Mouse (Mus musculus) hindlimb bud, embryonic 11.5 days (tissue): ENCODE measurements at regions not wholly inside any gene's neighbourhood (a gene's known extent, or its start where the extent isn't known, plus 50 kb on each side); places are given as distances from the start of the nearest gene placed in this dataset.

Experiments
- DNase-seq: peaks from one replicate; pipeline ENCODE4 v3.0.0-alpha.2; 2012; ENCODE audit warnings: low read depth, low spot score; ENCODE audit errors: extremely low spot score

GRCm38 (mm10) chr16:62981821-62982220 is 127.7 kb downstream of the Pros1 start:
- DNase-seq = no peak

DNA sequence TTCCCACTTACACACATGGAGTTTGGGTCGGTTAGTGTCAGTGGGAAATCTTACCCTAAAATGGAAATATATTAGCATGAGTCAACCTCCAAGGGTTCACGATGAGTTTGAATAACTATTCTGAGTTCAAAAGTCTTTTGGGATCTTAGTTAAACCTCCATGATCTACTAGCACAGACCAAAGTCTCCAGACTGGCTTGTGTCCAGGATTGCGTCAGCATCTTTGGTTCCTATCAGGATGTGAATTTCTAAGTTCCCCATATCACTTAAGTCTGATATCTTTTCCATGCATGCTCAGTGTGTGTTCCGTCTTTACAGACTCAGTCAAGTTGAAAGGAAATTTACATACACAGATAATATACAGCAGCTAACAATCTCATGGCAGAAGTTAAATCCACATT is 128.5 kb downstream of the Pros1 start:
- no peak for DNase-seq

DNA sequence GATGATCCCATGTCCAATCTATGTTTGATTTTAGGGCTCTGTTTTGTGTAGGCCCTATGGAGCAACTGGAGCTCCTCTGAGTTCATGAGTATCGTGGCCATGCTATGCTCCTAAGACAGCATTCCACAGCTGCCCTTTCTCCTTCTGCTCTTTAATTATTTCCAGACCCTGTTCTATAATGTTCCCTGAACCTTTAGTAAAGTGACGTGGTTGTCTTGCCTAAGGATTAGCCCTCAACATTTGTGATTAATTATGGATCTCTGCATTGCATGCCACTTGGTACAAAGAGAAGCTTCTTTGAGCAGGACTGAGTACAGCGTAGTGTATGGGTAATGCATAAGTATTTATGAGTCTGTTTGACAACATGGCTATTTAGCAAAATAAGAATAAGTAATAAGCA is 141.4 kb downstream of the Pros1 start:
- no peak for DNase-seq

DNA sequence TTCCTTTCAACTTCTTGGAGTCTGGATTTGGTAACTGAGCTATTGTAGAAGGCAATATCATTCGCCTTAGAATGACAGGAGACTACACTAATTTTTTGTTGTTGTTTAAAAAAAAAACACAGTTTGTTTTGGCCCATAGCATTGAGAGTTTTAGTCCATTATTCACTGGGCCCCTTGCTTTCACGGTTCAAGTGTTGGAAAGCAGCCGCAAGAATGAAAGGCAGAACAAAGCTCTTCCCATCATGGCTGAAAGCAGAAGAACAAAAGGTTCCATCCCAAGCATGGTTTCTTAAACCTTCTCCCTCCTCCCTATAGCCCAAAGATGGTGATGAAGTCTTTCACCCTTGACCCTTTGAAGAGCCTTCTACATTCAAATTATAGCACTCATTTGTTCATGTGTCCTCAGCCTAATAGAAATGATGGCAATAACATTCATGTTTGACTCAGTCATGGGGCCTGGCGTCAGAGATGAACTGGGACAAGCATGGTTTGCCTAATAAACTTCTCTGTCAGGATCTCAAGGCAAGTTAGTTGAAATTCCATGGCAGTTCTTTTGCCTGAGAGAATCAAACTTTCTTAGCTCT is 157.1 kb downstream of the Pros1 start:
- no peak for DNase-seq

DNA sequence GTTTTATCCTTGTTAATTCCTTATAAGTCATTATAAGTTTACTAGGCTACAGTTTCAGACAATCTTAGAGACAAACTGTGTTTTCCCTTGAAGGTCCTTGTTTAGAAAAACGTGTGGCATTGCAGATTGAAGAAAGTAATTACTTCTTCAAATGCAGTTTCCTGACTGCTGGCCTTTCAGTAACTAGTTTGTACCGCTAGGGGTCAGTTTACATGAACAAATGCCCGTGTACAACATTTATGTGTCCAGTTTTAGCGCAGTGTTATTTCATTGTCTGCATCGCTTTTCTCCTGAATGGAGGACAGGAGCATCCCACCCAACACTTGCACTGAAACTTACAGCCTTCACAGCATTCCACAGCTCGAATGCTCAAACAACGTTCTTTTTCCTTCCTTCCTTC is 160.3 kb downstream of the Pros1 start:
- no peak for DNase-seq

DNA sequence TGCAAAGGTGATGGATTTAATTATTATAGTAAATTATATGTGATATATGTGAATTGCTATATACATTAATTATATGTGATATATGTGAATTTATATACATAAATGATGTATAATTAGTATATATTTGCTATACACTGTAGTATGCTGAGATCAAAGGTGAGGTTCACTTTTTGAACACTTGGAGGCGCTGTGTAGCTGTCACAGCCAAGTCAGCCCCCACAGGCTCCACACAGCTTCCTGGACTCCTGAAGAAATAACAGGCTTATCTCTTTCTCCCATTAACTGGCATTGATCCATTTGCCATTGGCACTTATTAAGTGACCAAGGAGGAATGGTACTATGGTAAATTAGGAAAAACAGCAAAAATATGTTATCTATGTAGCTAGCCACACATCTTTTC is 162.0 kb downstream of the Pros1 start:
- DNase-seq = no peak

DNA sequence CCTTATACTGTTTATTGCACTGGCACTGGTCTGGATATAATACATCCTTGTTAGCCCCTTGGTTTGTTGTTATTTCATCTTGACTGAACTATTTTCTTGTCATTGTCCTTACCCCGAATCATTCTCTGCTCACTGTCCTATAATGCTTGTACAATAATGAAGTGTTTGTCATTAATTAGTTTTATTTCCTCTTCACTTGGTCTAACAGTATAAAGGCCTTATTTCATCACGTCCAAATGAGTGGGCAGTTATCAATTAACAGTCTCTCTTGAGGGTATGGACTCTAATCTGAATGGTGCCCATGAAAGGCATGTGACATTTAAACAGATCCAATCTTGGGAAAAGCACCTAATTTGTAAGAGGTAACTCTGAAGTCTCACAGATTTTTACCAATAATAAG is 162.6 kb downstream of the Pros1 start:
- DNase-seq = no peak

GRCm38 (mm10) chr16:63030399-63030798 is 176.3 kb downstream of the Pros1 start:
- no peak for DNase-seq

DNA sequence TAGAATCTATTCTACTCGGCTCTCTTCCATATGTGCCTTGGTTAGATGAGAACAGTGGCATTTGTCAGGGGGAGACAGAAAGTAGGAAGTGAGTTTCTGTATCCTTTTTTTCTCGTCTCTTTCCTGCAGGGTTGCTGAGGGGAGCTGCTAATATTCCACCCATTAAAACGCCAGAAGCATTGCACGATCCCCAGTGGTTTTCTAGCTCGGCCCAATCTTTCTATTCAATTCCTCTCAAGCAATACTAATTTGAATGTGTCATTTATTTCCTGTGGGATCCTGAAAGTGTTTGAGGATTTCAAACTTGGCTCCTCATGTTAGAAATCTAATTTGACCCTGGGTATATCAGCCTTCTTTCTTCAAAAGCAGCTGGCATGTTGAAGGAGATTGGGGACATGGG is 176.9 kb downstream of the Pros1 start:
- no peak for DNase-seq

- no peak for DNase-seq
These were observed 177.7 kb downstream of the Pros1 start for GRCm38 (mm10) chr16:63031802-63032201.

DNA sequence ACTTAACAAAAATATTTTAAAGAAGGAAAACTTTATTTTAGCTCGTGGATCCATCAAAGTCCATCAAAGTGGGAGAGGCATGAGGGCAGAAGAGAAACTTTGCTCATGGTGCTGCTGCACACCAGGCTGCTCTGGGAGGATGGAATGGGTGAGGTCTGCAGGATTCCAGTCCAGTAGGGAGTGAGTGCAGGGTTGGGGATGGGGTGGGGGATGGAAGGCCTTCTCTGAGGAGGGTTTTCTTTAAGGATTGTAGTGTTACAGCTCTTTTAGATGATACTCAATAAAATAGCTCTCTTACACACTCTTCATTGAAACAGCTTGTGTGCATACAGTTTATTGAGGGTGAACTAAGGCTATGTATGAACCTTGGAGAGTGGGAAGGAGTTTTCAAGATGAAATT is 195.0 kb downstream of the Pros1 start:
- DNase-seq = no peak

DNA sequence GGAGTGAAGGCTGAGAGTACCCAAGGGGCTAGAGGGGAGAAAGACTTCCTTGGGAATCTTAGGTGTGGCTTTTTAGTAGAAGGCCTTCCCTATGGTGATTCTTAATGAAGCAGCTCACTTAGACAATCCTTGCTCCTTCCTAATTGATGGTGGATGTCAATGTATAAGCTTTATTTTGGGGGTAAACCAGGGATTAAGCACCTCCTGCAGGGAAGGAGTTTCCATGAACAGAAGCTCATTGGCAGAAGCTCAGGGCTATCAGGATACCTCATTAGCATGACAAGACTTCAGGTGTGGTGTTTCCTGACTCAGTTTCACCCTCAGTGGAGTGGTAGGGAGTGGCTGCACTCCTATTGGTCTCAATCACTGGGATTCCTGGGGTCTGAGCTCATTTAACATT is 208.8 kb downstream of the Pros1 start:
- DNase-seq = no peak

DNA sequence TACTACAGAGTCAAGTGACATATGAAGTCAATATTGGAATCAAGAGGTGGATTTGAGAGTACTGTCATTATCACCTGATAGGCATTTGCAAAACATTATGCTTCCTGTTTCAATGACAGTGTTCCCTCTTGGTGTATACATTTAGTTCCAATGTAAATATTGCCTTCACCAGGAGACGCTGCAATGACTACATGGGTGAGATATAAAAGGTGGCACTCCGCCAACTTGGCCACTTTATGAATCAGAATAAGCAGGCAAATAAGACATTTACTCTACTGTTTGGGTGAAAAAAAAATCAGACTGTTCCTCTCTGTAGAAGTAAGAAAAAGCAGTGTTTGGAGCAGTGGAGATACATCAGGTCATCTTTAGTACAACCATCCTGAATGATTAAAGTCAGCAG is 215.9 kb downstream of the Pros1 start:
- DNase-seq = no peak

- no peak for DNase-seq
These were observed 221.7 kb downstream of the Pros1 start for GRCm38 (mm10) chr16:63075814-63076213.

GRCm38 (mm10) chr16:63081383-63081782 is 227.3 kb downstream of the Pros1 start:
- no peak for DNase-seq

DNA sequence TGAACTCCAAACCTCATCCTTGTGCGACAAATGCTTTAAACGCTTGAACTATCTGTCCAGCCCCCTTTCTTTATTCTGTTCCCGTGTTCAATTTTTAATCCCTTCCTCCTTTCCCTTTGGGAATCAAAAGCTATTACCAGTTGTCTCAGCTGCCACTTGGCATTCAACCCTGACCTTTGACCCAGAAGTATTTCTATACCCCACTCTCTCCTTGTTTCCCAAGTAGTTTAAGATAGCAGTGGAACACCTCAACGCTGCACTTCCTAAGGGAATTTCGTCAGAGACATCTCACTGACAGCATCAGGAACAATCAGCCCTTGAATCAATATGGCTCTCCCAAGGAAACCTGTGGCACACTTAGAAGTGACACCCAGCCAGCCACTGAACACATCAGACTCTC is 229.1 kb downstream of the Pros1 start:
- no peak for DNase-seq

DNA sequence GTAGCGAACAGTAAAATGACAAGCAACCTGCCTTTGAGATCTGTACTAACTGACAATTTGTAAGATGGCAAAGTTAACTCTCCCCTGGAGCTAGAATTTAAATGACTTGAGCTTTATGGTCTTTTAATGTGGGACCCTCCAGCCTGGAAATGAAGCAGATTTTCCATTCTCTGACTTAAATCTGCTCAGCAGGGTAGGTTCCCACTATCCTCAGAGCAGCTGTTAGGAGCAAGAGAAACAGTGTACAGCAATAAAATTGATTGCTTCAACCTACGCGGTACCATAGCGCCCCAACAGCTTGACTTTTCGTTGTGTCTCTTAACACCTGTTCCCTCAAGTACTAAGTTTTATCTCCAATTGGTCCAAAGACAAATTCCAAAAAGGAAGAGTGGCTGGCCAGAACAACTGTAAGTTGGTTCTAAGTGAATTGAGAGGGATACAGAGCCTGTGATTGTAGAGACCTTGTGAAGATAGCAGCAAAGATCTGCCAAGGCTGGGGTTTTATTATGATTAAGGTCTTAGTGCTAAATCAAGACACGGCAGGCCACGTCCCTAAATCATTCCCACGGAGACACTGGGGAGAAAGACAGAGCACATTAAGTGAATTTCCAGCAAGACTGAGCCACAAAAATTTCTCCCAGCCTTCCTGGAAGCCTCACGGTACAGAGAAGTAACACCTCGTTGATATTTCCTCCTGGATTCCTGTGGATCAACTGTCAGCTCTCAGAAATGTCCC is 230.1 kb downstream of the Pros1 start:
- no peak for DNase-seq

DNA sequence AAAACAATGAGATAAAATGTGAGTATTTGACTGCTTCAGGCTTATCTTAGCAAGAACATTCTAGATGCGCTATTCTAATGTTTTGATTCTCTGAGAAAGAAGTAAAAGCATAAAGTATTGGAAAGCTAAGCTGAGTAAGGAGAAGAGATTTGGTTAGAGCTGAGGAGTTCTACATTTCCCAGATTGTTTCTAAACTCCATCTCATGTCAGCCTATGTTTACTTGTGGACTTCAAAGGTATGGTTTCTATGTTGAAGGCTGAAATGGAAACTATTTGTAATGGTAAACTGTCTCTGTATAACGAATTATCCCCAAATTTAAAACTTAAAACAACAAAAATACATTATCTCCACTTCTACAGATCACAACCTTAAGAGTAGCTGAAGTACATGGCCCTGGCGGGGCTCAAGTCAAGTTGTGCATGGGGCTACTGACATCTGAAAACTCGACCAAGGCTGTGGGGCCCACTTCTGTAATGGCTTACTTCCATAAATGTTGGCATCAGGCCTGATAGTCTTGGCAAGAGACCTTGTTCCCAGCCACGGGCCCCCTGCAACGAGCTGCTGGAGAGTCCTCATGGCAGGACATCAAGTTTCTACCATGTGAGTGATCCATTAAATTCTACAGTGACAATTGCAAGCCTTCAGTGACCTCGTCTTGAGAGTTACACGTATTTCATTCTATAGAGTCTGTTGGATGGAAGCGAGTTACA is 232.1 kb downstream of the Pros1 start:
- no peak for DNase-seq

GRCm38 (mm10) chr16:63091471-63092300 is 237.6 kb downstream of the Pros1 start:
- DNase-seq = no peak

DNA sequence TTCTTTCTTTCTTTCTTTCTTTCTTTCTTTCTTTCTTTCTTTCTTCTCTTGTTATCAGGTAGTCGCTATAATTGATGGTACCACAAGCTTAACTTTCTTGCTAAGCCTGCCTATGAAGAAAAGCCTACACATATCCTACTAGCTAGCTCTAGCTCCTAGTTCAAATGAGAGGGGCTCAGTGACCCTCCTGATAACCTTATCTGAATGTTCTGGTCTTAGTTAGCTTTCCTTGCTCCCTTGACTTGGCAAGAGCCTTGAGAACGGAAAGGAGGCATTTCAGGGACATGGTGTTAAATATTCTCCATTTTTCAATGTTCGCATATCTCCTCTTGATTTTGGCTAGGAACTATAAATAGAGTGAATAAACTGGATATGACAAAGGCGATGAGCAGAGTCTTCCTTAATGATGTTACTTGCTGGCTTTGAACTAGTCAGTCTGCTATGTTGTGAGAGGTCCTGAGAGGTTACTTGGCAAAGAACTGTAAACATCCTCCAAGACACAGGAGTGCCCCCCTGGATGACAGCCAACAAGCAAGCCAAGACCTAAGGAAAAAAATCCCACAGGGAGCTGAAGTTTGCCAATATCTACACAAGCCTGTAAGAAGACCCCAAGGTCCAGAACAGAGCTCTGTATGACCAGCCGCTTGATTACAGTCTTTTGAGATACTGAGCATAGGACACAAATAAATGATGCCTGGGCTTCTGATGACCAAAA is 240.2 kb downstream of the Pros1 start:
- DNase-seq = no peak

DNA sequence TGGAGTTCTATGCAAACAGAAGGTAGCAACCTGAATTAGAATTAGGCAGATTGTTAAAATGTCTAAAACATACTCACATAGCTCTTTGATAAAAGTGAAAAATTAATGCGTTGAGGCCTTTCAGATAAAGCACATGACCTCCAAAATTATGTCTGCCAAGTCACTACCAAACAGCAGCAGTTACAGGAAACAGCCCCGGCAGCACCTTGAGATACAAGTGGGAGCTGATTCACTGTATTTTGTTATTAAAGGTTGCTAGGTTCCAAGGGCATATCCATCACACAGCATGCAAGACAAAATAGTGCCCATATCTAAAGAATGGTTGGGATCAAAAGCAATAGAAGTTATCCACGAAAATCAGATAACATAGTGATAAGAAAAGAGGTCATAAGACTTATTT is 248.3 kb downstream of the Pros1 start:
- DNase-seq = no peak
